Mouse (Mus musculus) heart, postnatal 14 days (tissue): ENCODE data around the gene Aoah. TPM values are rescaled to one million over a fixed set of nuclear protein-coding genes. Genes with fewer than 3 reads are reported as not detected.
A peak's percentile ranks its signal among the peaks of the same experiment; 100 is the strongest.

Experiments used
- DNase-seq, 2 experiments: peaks; one replicate each; pipeline ENCODE4 v3.0.0; 2021 to 2022
- intact Hi-C: fragments of 180-260 bp; cut with DNase I; formaldehyde crosslinking; loops from one replicate; pipeline ENCODE4 v1.15.1; 2025
- total RNA-seq, 2 experiments: library from RNA; stranded (reverse); gene quantifications; 2 replicates each; pipeline ENCODE4 v1.2.3; 2021

Aoah gene
- total RNA-seq, 2 experiments from 2014 or later = 1.5 to 1.9 TPM

GRCm38 (mm10) chr13:21035981-21036380 lies 242.1 kb downstream of the Aoah start:
- intact Hi-C loops = loop anchor here (2.0 to 5.0 kb wide), 3 partner anchors 94 to 739 kb away; no protein-coding TSS in a partner anchor
- no peak for DNase-seq

GRCm38 (mm10) chr13:21040589-21041199 lies 246.8 kb downstream of the Aoah start:
- no peak for DNase-seq
- intact Hi-C loops = no loop called here

- no peak for DNase-seq
- intact Hi-C loops = no loop called here
These were observed 256.2 kb downstream of the Aoah start for GRCm38 (mm10) chr13:21050118-21050517.

DNA sequence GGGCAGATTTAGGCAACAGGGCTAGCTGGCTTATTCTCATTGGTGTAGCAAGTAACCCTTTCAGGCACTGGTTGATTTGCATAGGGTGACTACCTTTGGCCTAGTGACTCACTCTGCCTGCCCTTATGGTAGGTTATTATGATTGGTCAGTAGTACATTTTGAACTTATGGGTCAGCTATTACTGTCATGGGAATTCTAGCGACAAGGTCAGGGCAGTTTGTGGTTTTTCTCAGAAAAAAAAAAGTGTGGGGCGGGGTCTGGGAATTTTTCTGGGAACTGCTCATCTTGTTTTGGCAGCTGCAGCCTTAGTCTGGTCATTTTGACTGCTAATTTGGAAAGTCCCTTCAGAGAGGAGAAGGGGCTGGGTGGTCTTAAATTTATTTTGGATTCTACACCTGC lies 272.1 kb downstream of the Aoah start:
- intact Hi-C loops = no loop called here
- DNase-seq = no peak

DNA sequence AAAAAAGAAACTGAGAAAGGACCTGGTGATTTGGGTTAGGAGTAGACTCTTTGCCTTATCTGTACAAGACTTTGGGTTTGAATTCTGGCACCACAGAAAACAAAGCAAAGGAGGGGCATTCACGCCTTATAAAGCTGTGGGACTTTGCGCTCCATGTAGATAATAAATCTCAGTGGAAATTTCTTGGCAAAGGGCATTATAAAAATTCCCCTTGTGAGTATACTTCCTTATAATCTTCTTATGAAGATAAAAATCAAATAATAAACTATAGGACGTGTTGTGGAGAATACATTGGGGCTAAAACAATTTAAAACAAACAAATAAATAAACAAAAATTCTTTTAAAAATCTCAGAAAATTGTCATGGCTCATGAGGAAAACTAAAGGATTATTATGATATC lies 280.9 kb downstream of the Aoah start, which contains the start of gene Olfr1370:
TSS of gene Olfr1370 (minus strand) at position 101 of the 400 bp plus-strand sequence.
- intact Hi-C loops = no loop called here
- DNase-seq = no peak

GRCm38 (mm10) chr13:21082686-21083085 lies 288.8 kb downstream of the Aoah start:
- peak in 1 of 2 experiments; percentile 1 for DNase-seq
- intact Hi-C loops = no loop called here
